Mouse (Mus musculus) MN1 (cell line): ENCODE measurements around the gene Smarca2.
A peak's percentile ranks its signal among the peaks of the same experiment; 100 is the strongest.

Experiments used
- DNase-seq: peaks from one replicate; pipeline ENCODE4 v3.0.0-alpha.2; 2016; ENCODE audit warnings: low spot score

The Smarca2 gene

GRCm38 (mm10) chr19:26604755-26605300 is at the start of gene Smarca2:
TSS of gene Smarca2 (plus strand) at chr19:26605050.
- DNase-seq = peak; percentile 90

- DNase-seq = no peak
These were observed 40.0 kb upstream of the Smarca2 start for GRCm38 (mm10) chr19:26564850-26565249.

GRCm38 (mm10) chr19:26566109-26566508 is 38.7 kb upstream of the Smarca2 start:
- no peak for DNase-seq

- no peak for DNase-seq
These were observed 36.6 kb upstream of the Smarca2 start for GRCm38 (mm10) chr19:26568236-26568635.

- no peak for DNase-seq
These were observed 35.9 kb upstream of the Smarca2 start for GRCm38 (mm10) chr19:26568941-26569340.

- no peak for DNase-seq
These were observed 35.4 kb upstream of the Smarca2 start for GRCm38 (mm10) chr19:26569461-26569860.

- DNase-seq = no peak
These were observed 25.2 kb upstream of the Smarca2 start for GRCm38 (mm10) chr19:26579645-26580044.

- DNase-seq = no peak
These were observed 24.8 kb upstream of the Smarca2 start for GRCm38 (mm10) chr19:26580061-26580460.

- no peak for DNase-seq
These were observed 10.2 kb upstream of the Smarca2 start for GRCm38 (mm10) chr19:26594661-26595060.

GRCm38 (mm10) chr19:26601459-26601858 is 3.4 kb upstream of the Smarca2 start:
- DNase-seq = no peak

- no peak for DNase-seq
These were observed 1.5 kb upstream of the Smarca2 start for GRCm38 (mm10) chr19:26603296-26603860.

- no peak for DNase-seq
These were observed 720 bp upstream of the Smarca2 start for GRCm38 (mm10) chr19:26603906-26604754.

GRCm38 (mm10) chr19:26605438-26606320 is 829 bp downstream of the Smarca2 start:
- peak; percentile 18 for DNase-seq

- no peak for DNase-seq
These were observed 1.7 kb downstream of the Smarca2 start for GRCm38 (mm10) chr19:26606321-26607155.

- DNase-seq = no peak
These were observed 2.3 kb downstream of the Smarca2 start for GRCm38 (mm10) chr19:26607156-26607536.

GRCm38 (mm10) chr19:26607551-26608433 is 2.9 kb downstream of the Smarca2 start:
- DNase-seq = no peak

GRCm38 (mm10) chr19:26608434-26608812 is 3.6 kb downstream of the Smarca2 start:
- DNase-seq = no peak

GRCm38 (mm10) chr19:26609637-26610036 is 4.8 kb downstream of the Smarca2 start:
- DNase-seq = no peak

- DNase-seq = no peak
These were observed 8.1 kb downstream of the Smarca2 start for GRCm38 (mm10) chr19:26612995-26613394.

GRCm38 (mm10) chr19:26613665-26614064 is 8.8 kb downstream of the Smarca2 start:
- DNase-seq = no peak
